Mouse (Mus musculus): Measurements from ENCODE around the gene Fam219a. TPM values are rescaled to one million over a fixed set of nuclear protein-coding genes. Genes with fewer than 3 reads are reported as not detected.
A peak's percentile ranks its signal among the peaks of the same experiment; 100 is the strongest.

Gene Fam219a
- 16.4 and 21.7 TPM in 2 replicates for polyA plus RNA-seq (2015; fragmentation: Nextera tagmentation; extraction: Ambion mirVana)

GRCm38 (mm10) chr4:41569411-41569885, at the start of gene Fam219a, which contains the start of gene Dnaic1:
TSS of gene Fam219a (minus strand) at chr4:41569538.
TSS of gene Dnaic1 (plus strand) at chr4:41569775.
- WGBS, result under 1% methylated on average over 36 of the region's 41 CpGs
- Histone ChIP-seq H3K4me1 (ENCODE audit: control insufficient read depth, insufficient read depth, low read length) (peaks cover 30% of the 10 kb centered on the region), H3K9ac (ENCODE audit: low read depth, low read length) (peak within 1 kb of the TSS; percentile 90), H3K4me3 (ENCODE audit: low read depth, low read length) (peak within 1 kb of the TSS; percentile 82), H3K4me2 (ENCODE audit: low read length) (peak within 1 kb of the TSS; percentile 71), H3K27ac (ENCODE audit: low read length) (peak within 1 kb of the TSS; percentile 92), H3K27me3 (ENCODE audit: control insufficient read depth, insufficient read depth, low read depth, low read length) (no peaks in the 10 kb centered on the region), H3K9me3 (replicated peaks; ENCODE audit: control insufficient read depth, low read length, poor library complexity, severe bottlenecking) (no peaks in the 10 kb centered on the region), H3K36me3 (ENCODE audit: control insufficient read depth, insufficient read depth, low read length) (no peaks in the 10 kb centered on the region)
- ATAC-seq, result peak; percentile 96

- H3K27ac ChIP-seq (ENCODE audit: low read length), result peak overlapping the region; percentile 44
- H3K36me3 ChIP-seq (ENCODE audit: control insufficient read depth, insufficient read depth, low read length), result no peaks in the 10 kb centered on the region
- peaks cover 19% of the 10 kb centered on the region for H3K4me1 ChIP-seq (ENCODE audit: control insufficient read depth, insufficient read depth, low read length)
- H3K4me3 ChIP-seq (ENCODE audit: low read depth, low read length), result no peak overlapping the region
- no peak overlapping the region for H3K4me2 ChIP-seq (ENCODE audit: low read length)
- peak; percentile 78 for ATAC-seq
- no peaks in the 10 kb centered on the region; the same call in 1 of the 2 replicates for H3K27me3 ChIP-seq (ENCODE audit: control insufficient read depth, insufficient read depth, low read depth, low read length)
- WGBS, result 57% methylated on average over 9 of the region's 9 CpGs
- no peak overlapping the region for H3K9ac ChIP-seq (ENCODE audit: low read depth, low read length)
- H3K9me3 ChIP-seq (replicated peaks; ENCODE audit: control insufficient read depth, low read length, poor library complexity, severe bottlenecking), result no peaks in the 10 kb centered on the region
Observed at GRCm38 (mm10) chr4:41615661-41616599, 46.6 kb upstream of the Fam219a start.

- Histone ChIP-seq H3K36me3 (ENCODE audit: control insufficient read depth, insufficient read depth, low read length) (no peaks in the 10 kb centered on the region), H3K9ac (ENCODE audit: low read depth, low read length) (no peak overlapping the region), H3K27ac (ENCODE audit: low read length) (peak overlapping the region; percentile 25; the same call in 1 of the 2 replicates), H3K4me1 (ENCODE audit: control insufficient read depth, insufficient read depth, low read length) (peaks cover 17% of the 10 kb centered on the region), H3K9me3 (replicated peaks; ENCODE audit: control insufficient read depth, low read length, poor library complexity, severe bottlenecking) (no peaks in the 10 kb centered on the region), H3K4me3 (ENCODE audit: low read depth, low read length) (no peak overlapping the region), H3K27me3 (ENCODE audit: control insufficient read depth, insufficient read depth, low read depth, low read length) (no peaks in the 10 kb centered on the region; the same call in none of the 2 replicates), H3K4me2 (ENCODE audit: low read length) (no peak overlapping the region)
- ATAC-seq, result peak; percentile 29; the same call in 1 of the 2 replicates
- WGBS, result 5% methylated on average over 7 of the region's 7 CpGs
Observed at GRCm38 (mm10) chr4:41614156-41614555, 44.8 kb upstream of the Fam219a start.

- WGBS, result 13% methylated on average over 8 of the region's 8 CpGs
- Histone ChIP-seq H3K36me3 (ENCODE audit: control insufficient read depth, insufficient read depth, low read length) (no peaks in the 10 kb centered on the region), H3K27me3 (ENCODE audit: control insufficient read depth, insufficient read depth, low read depth, low read length) (no peaks in the 10 kb centered on the region; the same call in none of the 2 replicates), H3K9ac (ENCODE audit: low read depth, low read length) (no peak overlapping the region), H3K9me3 (replicated peaks; ENCODE audit: control insufficient read depth, low read length, poor library complexity, severe bottlenecking) (no peaks in the 10 kb centered on the region), H3K4me3 (ENCODE audit: low read depth, low read length) (no peak overlapping the region), H3K4me2 (ENCODE audit: low read length) (no peak overlapping the region), H3K27ac (ENCODE audit: low read length) (no peak overlapping the region), H3K4me1 (ENCODE audit: control insufficient read depth, insufficient read depth, low read length) (peaks cover 9% of the 10 kb centered on the region)
- peak; percentile 46 for ATAC-seq
Observed at GRCm38 (mm10) chr4:41612166-41612565, 42.8 kb upstream of the Fam219a start.

- H3K4me2 ChIP-seq (ENCODE audit: low read length), result no peak overlapping the region
- H3K4me1 ChIP-seq (ENCODE audit: control insufficient read depth, insufficient read depth, low read length), result peaks cover 9% of the 10 kb centered on the region
- no peak overlapping the region for H3K27ac ChIP-seq (ENCODE audit: low read length)
- WGBS, result 33% methylated on average over 6 of the region's 6 CpGs
- no peak overlapping the region for H3K4me3 ChIP-seq (ENCODE audit: low read depth, low read length)
- H3K9ac ChIP-seq (ENCODE audit: low read depth, low read length), result no peak overlapping the region
- ATAC-seq, result no peak
- H3K36me3 ChIP-seq (ENCODE audit: control insufficient read depth, insufficient read depth, low read length), result no peaks in the 10 kb centered on the region
- no peaks in the 10 kb centered on the region; the same call in none of the 2 replicates for H3K27me3 ChIP-seq (ENCODE audit: control insufficient read depth, insufficient read depth, low read depth, low read length)
- H3K9me3 ChIP-seq (replicated peaks; ENCODE audit: control insufficient read depth, low read length, poor library complexity, severe bottlenecking), result no peaks in the 10 kb centered on the region
Observed at GRCm38 (mm10) chr4:41610594-41610980, 41.2 kb upstream of the Fam219a start.

- no peaks in the 10 kb centered on the region for H3K36me3 ChIP-seq (ENCODE audit: control insufficient read depth, insufficient read depth, low read length)
- peaks cover 13% of the 10 kb centered on the region for H3K4me1 ChIP-seq (ENCODE audit: control insufficient read depth, insufficient read depth, low read length)
- H3K27me3 ChIP-seq (ENCODE audit: control insufficient read depth, insufficient read depth, low read depth, low read length), result no peaks in the 10 kb centered on the region; the same call in 1 of the 2 replicates
- no peaks in the 10 kb centered on the region for H3K9me3 ChIP-seq (replicated peaks; ENCODE audit: control insufficient read depth, low read length, poor library complexity, severe bottlenecking)
- H3K27ac ChIP-seq (ENCODE audit: low read length), result no peak overlapping the region
- no peak for ATAC-seq
- 79% methylated on average over 10 of the region's 10 CpGs for WGBS
- H3K4me3 ChIP-seq (ENCODE audit: low read depth, low read length), result no peak overlapping the region
- H3K9ac ChIP-seq (ENCODE audit: low read depth, low read length), result no peak overlapping the region
- H3K4me2 ChIP-seq (ENCODE audit: low read length), result no peak overlapping the region
Observed at GRCm38 (mm10) chr4:41609681-41610593, 40.6 kb upstream of the Fam219a start.

GRCm38 (mm10) chr4:41606784-41607183, 37.4 kb upstream of the Fam219a start:
- Histone ChIP-seq H3K9me3 (replicated peaks; ENCODE audit: control insufficient read depth, low read length, poor library complexity, severe bottlenecking) (no peaks in the 10 kb centered on the region), H3K27me3 (ENCODE audit: control insufficient read depth, insufficient read depth, low read depth, low read length) (no peaks in the 10 kb centered on the region; the same call in 1 of the 2 replicates), H3K27ac (ENCODE audit: low read length) (no peak overlapping the region), H3K4me1 (ENCODE audit: control insufficient read depth, insufficient read depth, low read length) (peaks cover 9% of the 10 kb centered on the region), H3K36me3 (ENCODE audit: control insufficient read depth, insufficient read depth, low read length) (no peaks in the 10 kb centered on the region), H3K9ac (ENCODE audit: low read depth, low read length) (no peak overlapping the region), H3K4me2 (ENCODE audit: low read length) (no peak overlapping the region), H3K4me3 (ENCODE audit: low read depth, low read length) (no peak overlapping the region)
- WGBS, result 61% methylated on average over 4 of the region's 4 CpGs
- ATAC-seq, result no peak

- no peaks in the 10 kb centered on the region for H3K9me3 ChIP-seq (replicated peaks; ENCODE audit: control insufficient read depth, low read length, poor library complexity, severe bottlenecking)
- H3K4me3 ChIP-seq (ENCODE audit: low read depth, low read length), result no peak overlapping the region
- no peak overlapping the region for H3K9ac ChIP-seq (ENCODE audit: low read depth, low read length)
- H3K27ac ChIP-seq (ENCODE audit: low read length), result no peak overlapping the region; the same call in 1 of the 2 replicates
- no peaks in the 10 kb centered on the region for H3K27me3 ChIP-seq (ENCODE audit: control insufficient read depth, insufficient read depth, low read depth, low read length)
- H3K4me2 ChIP-seq (ENCODE audit: low read length), result no peak overlapping the region
- ATAC-seq, result peak; percentile 83
- H3K4me1 ChIP-seq (ENCODE audit: control insufficient read depth, insufficient read depth, low read length), result peaks cover 9% of the 10 kb centered on the region; the same call in 1 of the 2 replicates
- WGBS, result 18% methylated on average over 8 of the region's 8 CpGs
- H3K36me3 ChIP-seq (ENCODE audit: control insufficient read depth, insufficient read depth, low read length), result no peaks in the 10 kb centered on the region
Observed at GRCm38 (mm10) chr4:41604476-41605396, 35.4 kb upstream of the Fam219a start.
